10 mouse cellular contexts compared by ENCODE assay signal in the genomic region with DNA sequence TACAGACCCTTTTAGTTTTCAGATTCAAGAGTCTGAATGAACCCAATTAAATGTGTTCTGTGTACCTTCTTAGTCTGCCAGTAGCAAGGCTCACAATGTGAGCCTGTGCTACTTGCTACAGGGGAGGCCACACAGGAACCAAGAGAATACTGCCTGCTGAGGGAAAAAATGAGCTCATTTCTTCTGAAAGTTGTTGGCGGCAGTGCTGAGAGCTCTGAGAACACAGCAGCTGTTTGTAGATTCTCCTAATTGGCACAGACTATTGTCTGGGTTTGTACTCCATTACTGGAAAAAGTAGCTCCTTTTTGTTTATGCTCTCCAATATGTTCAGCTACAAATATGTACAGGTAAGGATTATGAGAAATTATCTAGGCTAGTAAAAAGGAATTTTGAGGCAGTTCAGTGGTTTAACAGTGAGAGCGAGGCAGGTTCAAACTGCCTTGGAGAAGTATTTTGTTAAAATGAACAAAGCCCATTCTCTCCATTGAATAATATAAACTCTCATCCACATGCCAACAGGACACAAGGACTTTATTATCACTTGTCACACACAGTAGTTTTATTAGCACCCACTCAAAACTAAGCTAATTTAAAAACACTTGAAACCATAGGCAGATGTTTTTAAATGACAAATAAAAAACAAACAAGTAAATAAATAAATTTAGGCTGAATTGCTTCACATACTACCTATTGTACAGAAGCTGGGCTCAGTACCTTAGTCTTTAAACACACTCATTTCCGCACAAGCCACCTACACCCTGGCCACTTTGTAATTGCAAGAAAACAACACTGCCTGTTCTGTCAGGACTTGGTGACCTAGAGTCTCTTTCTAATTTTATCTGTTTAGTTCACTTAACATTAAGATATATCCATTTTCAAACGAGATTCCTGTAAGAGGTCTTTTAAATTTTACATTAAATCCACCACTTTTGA.
A peak's percentile ranks its signal among the peaks of the same experiment; 100 is the strongest.
DNase-seq lines count a peak whose midpoint lies in the region; ATAC-seq and TF ChIP-seq lines count a peak whose summit lies in the region.
"Had no signal": no experiment of that assay in that cellular context is flagged by ENCODE, and none has a peak within 500 bp of the region (broad histone marks: within the 10 kb centered on the region; RNA-seq: fewer than 3 reads in every experiment).

No protein-coding gene starts in this region.

- intact Hi-C loops in left cerebral cortex, adult 2 months (cut with DNase I): loop anchor here (5.0 to 10.0 kb wide), 2 partner anchors 80 to 102 kb away; no protein-coding TSS in a partner anchor

- H3K9ac ChIP-seq in neural tube, embryonic 11.5 days (ENCODE audit: low read length): no peak overlapping the region
- H3K9ac ChIP-seq in forebrain, postnatal 0 days: no peak overlapping the region

- H3K4me1 ChIP-seq in neural tube, embryonic 11.5 days (ENCODE audit: control insufficient read depth, insufficient read depth, low read length): no peaks in the 10 kb centered on the region
- no peaks in the 10 kb centered on the region for H3K4me1 ChIP-seq in forebrain, postnatal 0 days (ENCODE audit: insufficient read depth)

- H3K4me2 ChIP-seq in neural tube, embryonic 11.5 days (ENCODE audit: low read depth): no peak overlapping the region
- H3K4me2 ChIP-seq in forebrain, postnatal 0 days (ENCODE audit: low read depth): no peak overlapping the region

- ATAC-seq in neural tube, embryonic 11.5 days (ENCODE audit: insufficient read depth, low FRiP score, low TSS enrichment): peak; percentile 31; the same call in 1 of the 2 replicates
- ATAC-seq in forebrain, postnatal 0 days: peak; percentile 97
- no peak for ATAC-seq in erythroblast, adult 5-6 weeks (replicated peaks; ENCODE audit: low FRiP score, poor library complexity, severe bottlenecking)
- ATAC-seq: Patski had no signal

- H3K27me3 ChIP-seq in neural tube, embryonic 11.5 days (ENCODE audit: control insufficient read depth, insufficient read depth, low read length): no peaks in the 10 kb centered on the region
- H3K27me3 ChIP-seq in forebrain, postnatal 0 days (ENCODE audit: insufficient read depth, low read length): no peaks in the 10 kb centered on the region
- H3K27me3 ChIP-seq: Patski had no signal

- WGBS in neural tube, embryonic 11.5 days: 58% methylated on average over 4 of the region's 4 CpGs
- WGBS in forebrain, postnatal 0 days: 13% methylated on average over 4 of the region's 4 CpGs

- H3K36me3 ChIP-seq in neural tube, embryonic 11.5 days (ENCODE audit: control insufficient read depth, insufficient read depth, low read length): no peaks in the 10 kb centered on the region
- no peaks in the 10 kb centered on the region for H3K36me3 ChIP-seq in forebrain, postnatal 0 days (ENCODE audit: insufficient read depth)

- DNase-seq in neural tube, embryonic 11.5 days (ENCODE audit: low spot score): peak; percentile 22
- DNase-seq in neural tube, embryonic 10.5 days (ENCODE audit: extremely low spot score, low spot score): no peak
- DNase-seq in forebrain, postnatal 0 days: peak; percentile 69
- DNase-seq in left cerebral cortex, adult 2 months (ENCODE audit: extremely low spot score in 1 of 2, low spot score in 2 of 2): peak; percentile 32 to 53
- DNase-seq in retina, postnatal 1 day: peak; percentile 92
- no peak for DNase-seq in natural killer cell, adult 2 months (ENCODE audit: low spot score in 2 of 2)
- no peak for DNase-seq in spleen, postnatal 36 days (ENCODE audit: low spot score in 2 of 2)

- no peak overlapping the region for H3K27ac ChIP-seq in neural tube, embryonic 11.5 days (ENCODE audit: low read depth, low read length)
- H3K27ac ChIP-seq in forebrain, postnatal 0 days (ENCODE audit: low read depth, low read length): peak overlapping the region; percentile 73
- peak overlapping the region; percentile 85 for H3K27ac ChIP-seq in left cerebral cortex, adult 2 months
- H3K27ac ChIP-seq: heart, adult 2 months had no signal

- no peaks in the 10 kb centered on the region for H3K9me3 ChIP-seq in neural tube, embryonic 11.5 days (ENCODE audit: control insufficient read depth, low read length)
- no peaks in the 10 kb centered on the region for H3K9me3 ChIP-seq in forebrain, postnatal 0 days (ENCODE audit: low read length)

- H3K4me3 ChIP-seq in neural tube, embryonic 11.5 days (ENCODE audit: low read depth, low read length): no peak overlapping the region
- H3K4me3 ChIP-seq in forebrain, postnatal 0 days (ENCODE audit: low read depth, low read length): no peak overlapping the region
- H3K4me3 ChIP-seq in left cerebral cortex, adult 2 months: no peak overlapping the region
- H3K4me3 ChIP-seq: heart, adult 2 months had no signal

- no peak for TF ChIP-seq CTCF in forebrain, postnatal 0 days (IDR thresholded peaks at IDR 0.05; ENCODE audit: low read depth)
- no peak; the same call in 1 of the 2 replicates for TF ChIP-seq CTCF in left cerebral cortex, adult 2 months (IDR thresholded peaks at IDR 0.05)

Comparison
In these comparisons a context has a peak if more than half of its experiments do, and no peak if none do; other contexts are left out.
1. DNase-seq: peak in neural tube, embryonic 11.5 days (single experiment), forebrain, postnatal 0 days (single experiment), left cerebral cortex, adult 2 months (2 of 2) and retina, postnatal 1 day (single experiment); none in neural tube, embryonic 10.5 days (single experiment), natural killer cell, adult 2 months (0 of 2) and spleen, postnatal 36 days (0 of 2).